12 mouse cellular contexts compared by ENCODE assay signal in genomic region chr19:33053199-33053867, GRCm38 (mm10).
"Had no signal": no experiment of that assay in that cellular context is flagged by ENCODE, and none has a peak within 500 bp of the region (broad histone marks: within the 10 kb centered on the region; RNA-seq: fewer than 3 reads in every experiment).

No protein-coding gene starts in this region.

- H3K27me3 ChIP-seq: limb, embryonic 12.5 days; liver, embryonic 13.5 days; lung, embryonic 15.5 days had no signal

- H3K36me3 ChIP-seq: limb, embryonic 12.5 days; liver, embryonic 13.5 days; lung, embryonic 15.5 days had no signal

- H3K4me3 ChIP-seq: layer of hippocampus, adult 2 months; limb, embryonic 12.5 days; liver, embryonic 13.5 days; lung, embryonic 15.5 days had no signal

- H3K9me3 ChIP-seq: limb, embryonic 12.5 days; liver, embryonic 13.5 days; lung, embryonic 15.5 days had no signal

- H3K27ac ChIP-seq: layer of hippocampus, adult 2 months; limb, embryonic 12.5 days; liver, embryonic 13.5 days; lung, embryonic 15.5 days had no signal

- H3K4me2 ChIP-seq: limb, embryonic 12.5 days; liver, embryonic 13.5 days; lung, embryonic 15.5 days had no signal

- DNase-seq: kidney, adult 9 months; kidney, postnatal 10 days; kidney, postnatal 4 days; liver; liver, embryonic 13.5 days; liver, postnatal 0 days; right cerebral cortex, postnatal 14 days; thymus, postnatal 36 days had no signal

- H3K4me1 ChIP-seq: limb, embryonic 12.5 days; liver, embryonic 13.5 days; lung, embryonic 15.5 days had no signal

- H3K9ac ChIP-seq: limb, embryonic 12.5 days; liver, embryonic 13.5 days; liver, postnatal 0 days; lung, embryonic 15.5 days had no signal

- ATAC-seq: liver, postnatal 0 days; midbrain, embryonic 16.5 days had no signal
